Mouse (Mus musculus) forebrain, embryonic 16.5 days (tissue): Measurements from ENCODE around the gene Dnajc12. TPM values are rescaled to one million over a fixed set of nuclear protein-coding genes. Genes with fewer than 3 reads are reported as not detected.
"Not testable (repeated sequence)": the region's sequence is repeated elsewhere in the genome, so short reads cannot be mapped to it uniquely, and the experiment has no call there.

Experiments used
- ATAC-seq: fragments of 200-750 bp; cut with Nextera tagmentation; 2 replicates; pipeline ENCODE4 v1.8.0; 2017; ENCODE audit warnings: mild to moderate bottlenecking, moderate library complexity
- H3K27ac ChIP-seq: fragments of 300-500 bp; sonication (generic); 2 replicates; pipeline ENCODE4 v1.5.1; 2014; ENCODE audit warnings: low read length, control low read depth
- H3K27me3 ChIP-seq: fragments of 300-500 bp; sonication (generic); replicated peaks from 2 replicates; pipeline ENCODE4 v1.6.1; 2014; ENCODE audit warnings: low read length; ENCODE audit not compliant: control insufficient read depth, insufficient read depth
- H3K36me3 ChIP-seq: fragments of 300-500 bp; sonication (generic); 2 replicates; pipeline ENCODE4 v1.6.1; 2014; ENCODE audit not compliant: control insufficient read depth, insufficient read depth
- H3K4me1 ChIP-seq: fragments of 300-500 bp; sonication (generic); replicated peaks from 2 replicates; pipeline ENCODE4 v1.6.1; 2014; ENCODE audit warnings: low read length; ENCODE audit not compliant: control insufficient read depth, insufficient read depth
- H3K4me2 ChIP-seq: fragments of 300-500 bp; sonication (generic); 2 replicates; pipeline ENCODE4 v1.6.1; 2014; ENCODE audit warnings: mild to moderate bottlenecking, low read length, control low read depth
- H3K4me3 ChIP-seq: fragments of 300-500 bp; sonication (generic); replicated peaks from 2 replicates; pipeline ENCODE4 v1.5.1; 2014; ENCODE audit warnings: mild to moderate bottlenecking, low read length, control low read depth
- H3K9ac ChIP-seq: fragments of 300-500 bp; sonication (generic); replicated peaks from 2 replicates; pipeline ENCODE4 v1.6.1; 2014; ENCODE audit warnings: low read depth, low read length, control low read depth
- H3K9me3 ChIP-seq: fragments of 300-500 bp; sonication (generic); 2 replicates; pipeline ENCODE4 v1.6.1; 2016; ENCODE audit warnings: low read length; ENCODE audit not compliant: control insufficient read depth
- WGBS: fragments of 180-500 bp; shearing (Covaris S2); extraction: QIAGEN DNeasy Blood & Tissue Kit; methylation state at CpG from one replicate; pipeline ENCODE4 v1.1.7; 2014; 5-methylcytosine and 5-hydroxymethylcytosine counted together
- polyA plus RNA-seq: library from polyadenylated mRNA; unstranded; fragments of >200 nt; fragmentation: Nextera tagmentation; extraction: Ambion mirVana; gene quantifications from 2 replicates; pipeline ENCODE4 v1.2.1, GENCODE M21; 2015

The Dnajc12 gene
- polyA plus RNA-seq, 1 experiment from 2014 or later = 6.9 TPM

- Histone ChIP-seq H3K9me3 (no peaks in the 10 kb centered on the region), H3K27ac (no peak overlapping the region), H3K9ac (no peak overlapping the region), H3K4me3 (no peak overlapping the region), H3K27me3 (no peaks in the 10 kb centered on the region), H3K4me1 (no peaks in the 10 kb centered on the region; the same call in 1 of the 2 replicates), H3K36me3 (no peaks in the 10 kb centered on the region), H3K4me2 (no peak overlapping the region)
- WGBS = 43% methylated on average over 16 of the region's 16 CpGs
- no peak for ATAC-seq
These were observed 28.1 kb downstream of the Dnajc12 start for GRCm38 (mm10) chr10:63410162-63410956.

- H3K4me2 ChIP-seq = not testable (repeated sequence)
These were observed 29.4 kb downstream of the Dnajc12 start for GRCm38 (mm10) chr10:63411674-63412073.

GRCm38 (mm10) chr10:63412756-63413155 lies 30.5 kb downstream of the Dnajc12 start:
- no peak overlapping the region for H3K4me2 ChIP-seq

More at GRCm38 (mm10) chr10:63411674-63412073, 29.4 kb downstream of the Dnajc12 start:
- H3K4me1 ChIP-seq, ATAC-seq, H3K4me3 ChIP-seq, H3K27ac ChIP-seq, H3K9ac ChIP-seq, H3K27me3 ChIP-seq, H3K9me3 ChIP-seq, H3K36me3 ChIP-seq: not testable (repeated sequence)
- 93% methylated on average over 6 of the region's 7 CpGs for WGBS

GRCm38 (mm10) chr10:63415287-63415686 lies 33.0 kb downstream of the Dnajc12 start:
- Histone ChIP-seq H3K27ac (no peak overlapping the region), H3K36me3 (no peaks in the 10 kb centered on the region), H3K4me3 (no peak overlapping the region), H3K9me3 (no peaks in the 10 kb centered on the region), H3K4me1 (no peaks in the 10 kb centered on the region; the same call in 1 of the 2 replicates), H3K9ac (no peak overlapping the region), H3K4me2 (no peak overlapping the region), H3K27me3 (no peaks in the 10 kb centered on the region)
- WGBS = 83% methylated on average over 7 of the region's 7 CpGs
- ATAC-seq = no peak

More at GRCm38 (mm10) chr10:63412756-63413155, 30.5 kb downstream of the Dnajc12 start:
- Histone ChIP-seq H3K4me3 (no peak overlapping the region), H3K9ac (no peak overlapping the region), H3K9me3 (no peaks in the 10 kb centered on the region), H3K27ac (no peak overlapping the region), H3K36me3 (no peaks in the 10 kb centered on the region), H3K4me1 (no peaks in the 10 kb centered on the region; the same call in 1 of the 2 replicates), H3K27me3 (no peaks in the 10 kb centered on the region)
- WGBS = 88% methylated on average over 17 of the region's 17 CpGs
- no peak for ATAC-seq

- no peaks in the 10 kb centered on the region for H3K27me3 ChIP-seq
- no peak for ATAC-seq
- no peaks in the 10 kb centered on the region for H3K4me1 ChIP-seq
- no peak overlapping the region for H3K27ac ChIP-seq
- no peaks in the 10 kb centered on the region for H3K9me3 ChIP-seq
- no peak overlapping the region for H3K9ac ChIP-seq
- no peak overlapping the region for H3K4me3 ChIP-seq
- no peak overlapping the region for H3K4me2 ChIP-seq
- WGBS = 72% methylated on average over 7 of the region's 7 CpGs
- no peaks in the 10 kb centered on the region for H3K36me3 ChIP-seq
These were observed 33.6 kb downstream of the Dnajc12 start for GRCm38 (mm10) chr10:63415850-63416249.

DNA sequence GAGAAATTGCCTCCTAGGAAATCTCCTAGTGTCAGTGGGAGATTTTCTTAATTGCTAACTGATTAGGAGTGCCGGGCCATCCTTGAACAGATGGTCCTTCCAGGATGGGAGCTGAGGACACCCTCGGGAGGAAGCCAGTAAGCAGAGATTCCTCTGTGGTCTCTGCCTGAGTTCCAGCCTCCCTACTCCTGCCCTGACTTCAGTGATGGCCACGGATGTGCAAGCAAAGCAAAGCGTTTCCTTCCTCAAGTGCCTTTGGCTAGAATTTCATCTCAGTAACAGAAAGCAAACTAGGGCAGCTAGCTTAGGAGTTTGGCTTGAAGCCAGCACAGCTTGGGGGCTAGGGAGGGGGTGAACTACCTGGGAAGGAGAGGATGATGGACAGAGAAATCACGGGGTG lies 34.8 kb downstream of the Dnajc12 start:
- H3K36me3 ChIP-seq = no peaks in the 10 kb centered on the region
- no peaks in the 10 kb centered on the region for H3K4me1 ChIP-seq
- no peak overlapping the region for H3K27ac ChIP-seq
- WGBS = 65% methylated on average over 5 of the region's 5 CpGs
- H3K27me3 ChIP-seq = no peaks in the 10 kb centered on the region
- no peaks in the 10 kb centered on the region for H3K9me3 ChIP-seq
- H3K9ac ChIP-seq = no peak overlapping the region
- ATAC-seq = no peak
- H3K4me2 ChIP-seq = no peak overlapping the region
- H3K4me3 ChIP-seq = no peak overlapping the region

DNA sequence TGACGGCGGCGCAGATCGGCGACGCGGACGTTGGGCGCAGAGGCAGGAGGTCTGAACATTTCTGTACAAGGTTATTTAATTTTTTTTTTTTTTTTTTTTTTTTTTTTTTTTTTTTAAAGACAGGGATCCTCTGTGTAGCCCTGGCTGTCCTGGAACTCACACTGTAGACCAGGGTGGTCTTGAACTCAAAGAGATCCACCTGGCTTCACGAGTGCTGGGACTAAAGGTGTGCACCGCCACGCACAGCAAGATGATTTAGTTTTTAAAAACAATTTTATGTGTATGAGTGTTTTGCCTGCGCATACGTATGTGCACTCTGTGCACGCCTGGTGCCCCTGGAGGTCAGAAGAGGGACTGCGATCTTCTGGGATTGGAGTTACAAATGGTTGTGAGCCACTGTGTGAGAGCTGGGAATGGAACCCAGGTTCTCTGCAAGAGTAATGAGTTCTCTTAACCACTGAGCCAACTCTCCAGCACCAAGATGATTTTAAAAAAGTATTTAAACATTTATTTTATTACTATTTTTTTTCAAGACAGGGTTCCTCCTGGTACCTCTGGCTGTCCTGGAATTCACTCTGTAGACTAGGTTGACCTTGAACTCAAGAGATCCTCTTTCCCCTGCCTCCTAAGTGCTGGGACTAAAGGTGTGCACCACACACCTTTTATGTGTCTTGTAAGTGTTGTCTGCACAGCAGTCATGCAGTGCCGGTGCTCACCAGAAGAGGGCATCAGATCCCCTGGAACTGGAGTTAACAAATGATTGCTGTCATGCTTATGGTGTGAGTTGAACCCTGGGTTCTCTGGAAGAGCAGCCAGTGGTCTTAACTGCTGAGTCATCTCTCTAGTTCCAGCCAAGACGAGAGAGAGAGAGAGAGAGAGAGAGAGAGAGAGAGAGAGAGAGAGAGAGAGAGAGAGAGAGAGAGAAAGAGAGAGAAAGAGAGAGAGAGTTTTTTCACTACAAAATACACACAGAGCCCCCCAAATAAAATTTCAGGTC lies 39.8 kb downstream of the Dnajc12 start, which contains the start of gene Gm7075:
Gene Gm7075 (minus strand): TSS at position 51 of the 997 bp plus-strand sequence.
- H3K9ac ChIP-seq = no peak within 1 kb of the TSS
- WGBS = 92% methylated on average over 18 of the region's 18 CpGs
- no peaks in the 10 kb centered on the region for H3K9me3 ChIP-seq

GRCm38 (mm10) chr10:63422736-63422992 lies 40.4 kb downstream of the Dnajc12 start:
- no peak overlapping the region for H3K9ac ChIP-seq
- H3K36me3 ChIP-seq = no peaks in the 10 kb centered on the region
- H3K4me2 ChIP-seq = no peak overlapping the region
- no peaks in the 10 kb centered on the region for H3K9me3 ChIP-seq
- no peak overlapping the region for H3K27ac ChIP-seq
- 85% methylated on average over 5 of the region's 5 CpGs for WGBS
- no peak for ATAC-seq
- no peaks in the 10 kb centered on the region for H3K27me3 ChIP-seq
- H3K4me1 ChIP-seq = no peaks in the 10 kb centered on the region
- no peak overlapping the region for H3K4me3 ChIP-seq

More for the DNA sequence above, 39.8 kb downstream of the Dnajc12 start, which contains the start of gene Gm7075:
- no peaks in the 10 kb centered on the region for H3K4me1 ChIP-seq
- H3K36me3 ChIP-seq = no peaks in the 10 kb centered on the region
- H3K4me3 ChIP-seq = no peak within 1 kb of the TSS
- H3K4me2 ChIP-seq = no peak within 1 kb of the TSS
- H3K27me3 ChIP-seq = no peaks in the 10 kb centered on the region
- H3K27ac ChIP-seq = no peak within 1 kb of the TSS
- ATAC-seq = no peak
